Mouse (Mus musculus) spleen, postnatal 36 days (tissue): ENCODE results near the gene Gm11564.
"Not testable (repeated sequence)": the region's sequence is repeated elsewhere in the genome, so short reads cannot be mapped to it uniquely, and the experiment has no call there.

Experiments
- DNase-seq, 2 experiments: peaks; one replicate each; pipeline ENCODE4 v3.0.0; 2022; ENCODE audit warnings: low spot score in 2 of 2, mixed read lengths in 1 of 2

The Gm11564 gene

DNA sequence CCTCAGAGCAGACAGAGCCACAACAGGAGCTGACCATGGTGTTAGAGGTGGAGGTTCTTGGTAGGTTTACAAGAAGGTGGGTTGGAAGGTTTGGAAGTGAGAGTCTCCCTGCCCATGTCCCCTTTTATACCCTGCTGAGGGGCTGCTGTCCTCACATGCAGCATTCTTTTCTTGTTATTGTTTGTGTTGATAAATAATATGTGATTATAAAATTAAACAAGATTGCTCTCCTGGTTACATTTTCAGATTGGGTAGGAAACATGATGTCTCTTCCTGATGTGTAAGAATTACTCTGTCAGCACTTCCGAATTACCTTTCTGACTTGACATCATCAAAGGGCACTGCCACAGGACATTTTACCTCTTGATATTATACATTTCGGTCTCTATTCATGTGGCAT lies at the start of gene Gm11564:
Gene Gm11564 (minus strand): TSS at position 101 of the 400 bp plus-strand sequence.
- DNase-seq = not testable (repeated sequence)

GRCm38 (mm10) chr11:99864176-99864575 lies 48.7 kb upstream of the Gm11564 start, which contains the start of gene Gm11559:
Gene Gm11559, plus strand, starts transcription at chr11:99864476.
- DNase-seq = not testable (repeated sequence)

DNA sequence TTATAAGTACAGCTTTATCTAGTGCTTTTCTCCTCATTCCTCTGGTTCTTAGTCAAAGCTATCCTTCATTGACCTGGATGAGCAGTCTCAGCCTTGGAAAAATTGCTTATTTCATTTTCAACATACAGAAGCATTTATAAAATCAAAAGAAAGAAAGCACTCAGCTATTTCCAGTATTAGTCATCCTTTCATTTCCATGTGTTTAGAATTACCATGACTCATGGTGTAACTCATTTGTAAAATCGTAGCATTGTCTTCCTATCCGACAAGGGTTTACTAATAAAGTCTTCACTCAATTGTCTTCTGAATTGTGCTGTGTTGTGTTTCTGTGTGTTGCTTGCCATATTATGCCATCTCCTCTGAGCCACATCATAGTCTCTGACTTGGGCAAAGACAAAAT lies 43.3 kb upstream of the Gm11564 start:
- DNase-seq = no peak

DNA sequence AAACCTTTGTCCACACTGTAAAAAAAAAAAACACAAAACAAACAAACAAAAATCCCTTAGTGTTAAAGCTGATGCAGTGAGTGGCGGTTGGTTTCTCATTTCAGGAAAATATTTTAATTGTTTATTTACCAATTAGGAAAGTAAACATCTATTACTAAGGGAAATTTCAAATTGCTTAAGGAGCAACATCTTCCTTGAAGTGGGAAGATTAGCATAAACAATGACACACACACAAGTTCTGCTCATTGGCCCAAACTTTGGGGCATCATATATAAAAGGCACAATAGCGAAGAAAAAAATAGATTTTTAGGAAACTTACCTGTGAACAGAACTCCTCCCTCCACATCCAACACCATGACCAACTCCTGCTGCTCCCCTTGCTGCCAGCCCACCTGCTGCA lies 42.2 kb upstream of the Gm11564 start, which contains the start of gene Gm11568:
Gene Gm11568 (plus strand): TSS at position 301 of the 400 bp plus-strand sequence.
- no peak for DNase-seq

- DNase-seq = no peak
Measured at GRCm38 (mm10) chr11:99854121-99854520, 38.7 kb upstream of the Gm11564 start.

DNA sequence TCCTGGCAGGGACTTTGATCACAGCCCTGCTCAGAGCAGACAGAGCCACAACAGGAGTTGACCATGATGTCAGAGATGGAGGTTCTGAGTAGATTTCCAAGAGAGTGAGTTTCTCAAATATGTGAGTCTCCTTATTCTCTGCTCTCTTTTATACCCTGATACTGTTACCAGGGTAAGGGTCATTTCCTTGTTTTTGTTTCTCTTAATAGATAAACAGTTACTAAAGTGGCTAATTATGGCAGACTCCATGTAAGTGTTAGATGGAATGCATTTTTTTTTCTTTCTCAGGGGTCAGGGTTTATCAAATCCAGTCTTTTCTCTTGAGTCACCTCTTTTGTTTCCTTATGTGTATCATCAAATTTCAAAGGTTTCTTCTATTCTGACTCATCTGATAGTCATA lies 36.0 kb upstream of the Gm11564 start, which contains the start of gene Krtap4-16:
Gene Krtap4-16 (minus strand): TSS at position 101 of the 400 bp plus-strand sequence.
- no peak for DNase-seq

DNA sequence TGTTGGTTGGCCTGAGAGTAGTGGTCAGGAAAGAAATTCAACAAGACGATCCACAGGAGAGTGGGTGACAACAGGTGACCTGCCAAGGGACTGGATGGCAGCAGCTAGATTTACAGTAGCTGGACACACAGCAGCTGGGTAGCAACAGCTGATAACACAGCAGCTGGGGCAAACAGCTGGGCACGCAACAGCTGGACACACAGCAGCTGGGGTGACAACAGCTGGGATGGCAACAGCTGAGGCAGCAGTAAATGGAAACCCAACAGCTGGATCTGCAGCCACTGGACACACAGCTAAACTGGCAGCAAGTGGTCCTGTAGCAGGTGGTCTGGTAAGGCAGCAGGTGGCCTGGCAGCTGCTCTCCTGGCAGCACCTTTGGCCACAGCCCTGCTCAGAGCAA lies 31.3 kb upstream of the Gm11564 start:
- no peak for DNase-seq

DNA sequence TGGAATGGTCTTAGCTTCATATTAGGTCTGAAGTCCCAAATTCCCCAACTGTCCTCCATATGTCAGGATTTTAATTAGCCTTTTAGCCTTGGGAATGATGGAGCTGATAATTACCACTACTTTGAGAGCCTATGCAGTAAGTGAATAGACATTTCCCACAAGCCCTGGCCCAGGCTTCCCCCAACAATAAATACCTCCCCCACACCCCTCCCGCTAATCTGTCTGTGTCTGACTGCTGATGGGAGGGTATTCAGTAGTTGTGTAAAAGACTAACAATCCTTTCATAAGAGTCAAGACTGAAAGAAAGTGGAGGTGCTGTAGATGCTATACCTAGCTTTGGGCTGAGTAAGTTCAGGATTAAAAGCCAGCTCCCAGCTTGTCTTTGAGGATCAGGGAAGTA lies 26.7 kb upstream of the Gm11564 start:
- DNase-seq = no peak

DNA sequence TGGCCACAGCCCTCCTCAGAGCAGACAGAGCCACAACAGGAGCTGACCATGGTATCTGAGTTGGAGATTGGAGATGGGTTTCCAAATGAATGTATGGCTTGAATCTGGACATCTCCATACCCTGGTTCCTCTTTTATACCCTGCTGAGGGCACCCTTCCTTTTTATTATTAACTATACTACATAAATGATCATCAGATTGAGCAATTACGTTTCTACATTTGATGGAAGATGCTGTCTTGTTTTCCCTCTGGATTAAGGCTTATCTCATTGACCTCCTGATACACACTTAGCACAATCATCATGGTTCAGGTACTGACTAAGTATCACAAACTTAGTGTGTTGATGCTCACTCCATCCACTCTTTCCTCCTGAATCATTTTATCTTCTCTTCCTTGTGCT lies 22.5 kb upstream of the Gm11564 start, which contains the start of gene 2300003K06Rik:
Gene 2300003K06Rik (minus strand): TSS at position 101 of the 400 bp plus-strand sequence.
- no peak for DNase-seq

GRCm38 (mm10) chr11:99809792-99810191 lies 5.7 kb downstream of the Gm11564 start, which contains the start of gene Krtap4-13:
Gene Krtap4-13, minus strand, starts transcription at chr11:99809892.
- not testable (repeated sequence) for DNase-seq

GRCm38 (mm10) chr11:99804346-99804745 lies 11.1 kb downstream of the Gm11564 start, which contains the start of gene Gm11554:
Gene Gm11554, minus strand, starts transcription at chr11:99804446.
- DNase-seq = not testable (repeated sequence)

GRCm38 (mm10) chr11:99798832-99799231 lies 16.6 kb downstream of the Gm11564 start, which contains the start of gene Gm11569:
Gene Gm11569, minus strand, starts transcription at chr11:99798932.
- not testable (repeated sequence) for DNase-seq

- DNase-seq = no peak
Measured at GRCm38 (mm10) chr11:99793367-99793766, 22.1 kb downstream of the Gm11564 start, which contains the start of gene Gm11596. Gene Gm11596, minus strand, starts transcription at chr11:99793467.

DNA sequence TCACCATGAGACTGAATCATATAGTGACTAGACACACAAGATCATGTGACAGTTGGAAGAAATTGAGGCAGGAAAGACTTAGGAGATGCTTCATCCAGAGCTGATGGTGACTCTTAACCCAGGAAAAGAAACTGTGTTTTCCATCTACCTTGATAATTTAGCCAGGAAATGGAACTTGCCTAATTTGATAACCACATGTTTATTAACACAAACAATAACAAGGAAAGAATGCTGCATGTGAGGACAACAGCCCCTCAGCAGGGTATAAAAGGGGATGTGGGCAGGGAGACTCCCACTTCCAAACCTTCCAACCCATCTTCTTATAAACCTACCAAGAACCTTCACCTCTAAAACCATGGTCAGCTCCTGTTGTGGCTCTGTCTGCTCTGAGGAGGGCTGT lies 30.6 kb downstream of the Gm11564 start, which contains the start of gene Krtap4-9:
Gene Krtap4-9 (plus strand): TSS at position 301 of the 400 bp plus-strand sequence.
- DNase-seq = not testable (repeated sequence)

DNA sequence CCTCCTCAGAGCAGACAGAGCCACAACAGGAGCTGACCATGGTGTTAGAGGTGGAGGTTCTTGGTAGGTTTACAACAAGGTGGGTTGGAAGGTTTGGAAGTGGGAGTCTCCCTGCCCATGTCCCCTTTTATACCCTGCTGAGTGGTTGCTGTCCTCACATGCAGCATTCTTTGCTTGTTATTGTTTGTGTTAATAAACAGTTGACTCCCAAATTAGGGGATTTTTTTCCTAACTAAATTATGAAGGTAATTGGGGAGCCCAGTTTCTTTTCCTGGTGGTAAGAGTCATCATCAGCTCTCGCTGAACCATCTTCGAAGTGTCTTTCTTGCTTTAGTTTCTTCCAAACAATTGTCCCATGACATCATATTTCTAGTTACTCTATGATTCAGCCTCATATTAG lies 34.9 kb downstream of the Gm11564 start, which contains the start of gene Krtap4-8:
Gene Krtap4-8 (minus strand): TSS at position 101 of the 400 bp plus-strand sequence.
- DNase-seq = no peak

DNA sequence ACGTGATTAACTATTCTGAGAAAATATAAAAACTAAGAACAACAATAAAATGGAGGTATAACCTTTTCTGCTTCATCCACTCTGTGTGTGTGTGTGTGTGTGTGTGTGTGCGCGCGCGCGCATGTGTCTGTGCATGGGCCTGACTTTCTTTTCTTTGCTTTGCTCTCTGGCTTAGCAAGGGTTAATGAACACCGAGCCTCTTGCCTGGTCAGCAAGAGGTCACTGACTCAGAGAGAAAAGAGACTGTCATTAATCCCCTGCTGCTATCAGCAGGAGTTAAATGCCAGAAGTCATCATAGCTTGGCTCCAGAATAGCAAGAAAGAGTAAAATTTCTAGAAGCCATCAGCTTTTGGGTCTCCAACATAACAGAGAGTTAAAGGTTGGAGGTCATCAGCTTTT lies 37.1 kb downstream of the Gm11564 start:
- no peak for DNase-seq

- DNase-seq = not testable (repeated sequence)
Measured at GRCm38 (mm10) chr11:99772813-99773212, 42.7 kb downstream of the Gm11564 start, which contains the start of gene Gm11595. Gene Gm11595, minus strand, starts transcription at chr11:99772913.

- DNase-seq = no peak
Measured at GRCm38 (mm10) chr11:99768410-99768809, 47.1 kb downstream of the Gm11564 start.
